Mouse (Mus musculus) spleen, postnatal 36 days (tissue): Measurements from ENCODE around the gene Gm20422.
A peak's percentile ranks its signal among the peaks of the same experiment; 100 is the strongest.

Experiments
- DNase-seq, 2 experiments: peaks; one replicate each; pipeline ENCODE4 v3.0.0; 2022; ENCODE audit warnings: low spot score in 2 of 2, mixed read lengths in 1 of 2

The Gm20422 gene

DNA sequence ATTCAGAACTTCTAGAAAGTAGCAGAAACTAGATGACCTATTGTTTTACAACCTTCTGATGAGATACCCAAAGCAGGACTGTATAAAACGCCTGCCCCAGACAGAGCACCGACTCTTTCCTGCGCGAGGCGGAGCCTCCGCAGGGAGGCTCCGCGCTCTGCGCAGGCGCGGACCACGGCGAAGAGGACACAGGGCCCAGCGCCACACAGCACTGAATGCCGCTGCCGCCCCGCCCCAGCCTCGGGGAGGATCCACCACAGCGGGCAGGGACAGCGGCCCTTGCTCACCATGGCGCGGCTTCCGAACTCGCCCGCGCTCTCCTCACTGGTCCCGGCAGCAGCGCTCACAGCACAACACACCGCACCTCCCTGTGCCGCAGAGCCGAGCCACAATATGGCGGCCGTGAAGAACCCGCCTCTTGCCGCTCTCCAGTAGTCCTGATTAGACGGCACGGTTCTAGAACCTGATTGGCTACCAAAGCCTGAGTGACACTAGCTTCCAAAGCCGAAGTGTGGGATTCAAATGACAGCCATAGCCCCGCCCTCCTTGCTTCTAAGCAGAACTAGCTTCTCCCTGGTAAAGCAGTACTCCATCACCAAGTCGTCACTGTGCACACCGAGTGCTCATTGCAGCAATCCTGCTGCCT lies at the start of gene Gm20422:
Gene Gm20422 (minus strand): TSS at position 384 of the 646 bp plus-strand sequence.
- peak; percentile 91 to 94 for DNase-seq

DNA sequence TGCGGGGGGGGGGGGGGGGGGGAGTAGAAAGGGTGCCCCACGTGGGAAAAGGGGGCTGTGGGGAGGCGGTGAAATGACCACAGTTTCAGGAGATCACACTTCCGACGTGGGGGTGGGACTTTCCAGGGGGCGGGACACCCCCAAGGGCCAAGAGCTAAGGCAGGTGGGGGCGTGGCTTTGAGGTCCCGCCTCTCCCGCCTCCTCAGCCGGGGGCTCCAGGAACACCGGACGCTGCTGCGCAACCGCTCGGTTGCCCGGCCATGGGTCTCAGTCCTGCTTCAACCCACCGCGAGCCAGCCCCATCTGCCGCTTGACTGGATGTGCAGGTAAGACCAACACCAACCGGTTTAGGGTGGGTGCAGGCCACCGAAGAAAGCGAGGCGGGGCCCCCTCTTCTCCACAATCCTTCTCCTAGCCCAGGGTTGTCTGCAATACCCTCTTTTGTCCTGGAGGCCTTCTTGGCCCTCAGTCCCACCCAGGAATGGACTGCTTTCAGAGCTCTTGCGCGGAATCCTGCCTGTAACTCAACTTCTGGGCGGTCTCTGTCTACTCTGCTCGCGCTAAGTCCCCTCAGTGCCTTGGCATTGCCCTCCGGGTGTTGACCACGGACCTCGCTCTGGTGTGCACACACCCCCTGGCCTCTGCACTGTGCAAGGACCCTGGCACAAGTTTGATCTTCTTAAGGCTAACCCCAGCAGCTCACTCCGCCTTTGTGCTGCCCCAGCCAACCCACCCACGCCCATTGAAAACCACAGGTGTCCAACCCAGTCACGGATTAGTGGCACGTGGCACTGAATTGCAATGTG lies 47.9 kb upstream of the Gm20422 start, which contains the start of gene Lpar2:
Gene Lpar2 (plus strand): TSS at position 44 of the 806 bp plus-strand sequence.
- DNase-seq = peak; percentile 77 to 79

DNA sequence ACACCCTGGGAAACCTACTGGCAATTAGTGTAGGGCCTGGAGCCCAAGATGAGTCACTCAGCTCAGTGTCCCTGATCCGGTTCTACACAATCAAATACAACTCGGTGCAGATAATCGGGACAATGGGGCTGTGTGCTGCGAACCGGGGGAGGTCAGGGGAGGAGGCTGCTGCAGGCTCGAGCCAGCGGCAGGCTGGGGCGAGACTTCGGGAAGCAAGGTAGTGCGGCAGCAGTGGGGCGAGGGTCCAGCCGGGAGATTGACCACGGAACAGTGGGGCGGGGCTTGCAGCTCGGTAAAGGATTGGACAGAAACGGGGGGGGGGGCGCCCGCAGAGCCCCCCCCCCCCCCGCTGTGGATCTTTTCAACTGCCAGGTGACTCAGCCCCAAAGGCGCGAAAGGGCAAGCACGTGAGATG lies 47.3 kb upstream of the Gm20422 start:
- DNase-seq = peak in 1 of 2 experiments; percentile 24

DNA sequence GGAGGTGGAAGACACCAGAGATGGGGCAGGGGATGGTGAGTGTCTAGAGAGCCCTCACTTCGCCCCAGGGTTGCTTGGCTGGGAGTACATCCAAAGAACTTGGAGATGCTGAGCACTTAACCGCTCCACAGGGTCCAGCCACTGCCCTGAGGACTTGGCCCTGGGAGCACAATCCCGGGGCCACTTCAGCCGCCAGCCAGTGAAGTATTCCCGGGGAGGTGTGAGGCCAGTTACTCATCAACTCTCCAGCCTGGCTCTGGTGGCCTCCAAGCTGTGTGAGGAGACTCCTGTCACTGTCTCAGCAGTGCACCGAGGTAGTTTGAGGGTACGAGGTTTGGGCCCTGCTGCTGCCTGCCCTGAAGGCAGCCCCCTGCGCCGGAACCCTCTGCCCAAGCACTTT lies 45.8 kb upstream of the Gm20422 start:
- DNase-seq = no peak

DNA sequence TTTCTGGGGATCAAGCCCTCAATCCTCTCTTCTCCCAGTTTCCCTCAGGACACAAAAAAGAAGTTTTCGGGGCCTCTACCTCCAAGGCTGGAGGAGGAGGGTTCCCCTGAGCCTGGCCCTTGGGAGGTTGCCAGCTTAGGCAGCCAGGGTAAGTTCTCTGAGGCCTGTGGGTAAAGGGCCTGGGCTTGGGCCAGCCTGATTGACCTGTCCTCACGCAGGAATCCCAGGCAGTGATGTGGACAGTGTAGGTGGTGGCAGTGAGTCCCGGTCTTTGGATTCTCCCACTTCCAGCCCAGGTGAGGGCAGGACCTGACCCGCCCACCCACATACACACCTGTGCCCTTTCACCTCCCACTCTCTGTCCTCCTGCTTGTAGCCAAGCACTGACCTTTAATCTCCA lies 40.7 kb upstream of the Gm20422 start:
- DNase-seq = no peak

DNA sequence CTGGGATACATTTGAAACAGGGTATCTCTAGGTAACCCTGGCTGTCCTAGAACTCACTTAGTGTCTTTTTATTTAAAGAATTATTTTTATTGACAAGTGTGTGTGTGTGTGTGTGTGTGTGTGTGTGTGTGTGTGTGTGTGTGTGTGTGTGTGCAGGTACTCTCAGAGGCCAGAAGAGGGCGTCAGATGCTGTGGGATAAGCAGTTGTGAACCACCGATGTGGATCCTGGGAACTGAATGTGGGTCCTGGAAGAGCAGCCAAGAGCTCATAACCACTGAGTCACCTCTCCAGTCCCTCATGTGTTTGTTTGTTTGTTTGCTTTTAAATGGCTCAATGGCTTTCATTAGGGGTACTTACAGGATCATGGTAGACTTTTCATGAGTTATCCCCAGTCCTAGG lies 40.2 kb upstream of the Gm20422 start:
- DNase-seq = no peak

DNA sequence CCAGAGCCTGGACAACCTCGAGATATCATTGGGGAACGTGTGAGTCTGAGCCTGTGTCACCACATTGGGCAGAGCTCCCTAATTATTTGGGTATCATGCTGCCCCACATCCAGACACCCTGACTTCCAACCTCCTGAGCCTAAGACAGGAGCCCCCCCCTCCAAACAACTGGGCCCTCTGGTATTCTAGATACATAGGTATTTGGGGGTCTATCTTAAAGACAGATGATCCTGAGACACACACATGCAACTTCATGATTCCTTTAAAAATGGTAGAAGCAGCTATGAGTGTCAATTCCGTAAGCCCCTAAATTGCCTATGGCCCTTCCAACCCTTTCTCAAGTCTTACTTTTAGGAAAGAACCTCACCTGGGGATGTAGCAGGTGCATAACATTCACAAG lies 35.1 kb upstream of the Gm20422 start:
- no peak for DNase-seq

DNA sequence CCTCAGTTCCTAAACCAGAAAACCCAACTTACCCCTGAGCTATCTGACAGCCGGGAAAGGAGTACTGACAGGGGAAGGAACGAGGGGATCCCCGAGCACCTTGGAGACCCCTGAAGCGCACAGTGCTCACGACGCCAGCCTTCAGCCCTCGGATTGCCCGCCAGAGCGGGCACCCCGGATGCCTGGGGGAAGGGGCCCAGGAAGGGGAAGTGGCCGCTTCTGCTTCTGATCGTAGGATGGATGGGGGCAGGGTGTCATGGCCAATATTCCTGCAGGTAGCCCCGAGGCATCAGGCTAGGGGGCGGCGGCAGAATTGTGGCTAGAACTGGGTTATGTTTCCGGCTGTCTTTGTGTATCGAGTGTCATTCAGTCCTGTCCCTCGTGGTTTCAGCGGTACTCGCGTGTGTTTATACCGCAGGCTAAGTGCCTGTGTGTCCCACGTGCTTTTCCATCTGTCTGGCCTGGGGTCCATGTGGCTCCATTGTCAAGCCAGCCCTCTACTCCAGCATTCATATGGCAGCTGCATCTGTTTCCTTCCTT lies 34.2 kb upstream of the Gm20422 start:
- DNase-seq = peak; percentile 71 to 76

DNA sequence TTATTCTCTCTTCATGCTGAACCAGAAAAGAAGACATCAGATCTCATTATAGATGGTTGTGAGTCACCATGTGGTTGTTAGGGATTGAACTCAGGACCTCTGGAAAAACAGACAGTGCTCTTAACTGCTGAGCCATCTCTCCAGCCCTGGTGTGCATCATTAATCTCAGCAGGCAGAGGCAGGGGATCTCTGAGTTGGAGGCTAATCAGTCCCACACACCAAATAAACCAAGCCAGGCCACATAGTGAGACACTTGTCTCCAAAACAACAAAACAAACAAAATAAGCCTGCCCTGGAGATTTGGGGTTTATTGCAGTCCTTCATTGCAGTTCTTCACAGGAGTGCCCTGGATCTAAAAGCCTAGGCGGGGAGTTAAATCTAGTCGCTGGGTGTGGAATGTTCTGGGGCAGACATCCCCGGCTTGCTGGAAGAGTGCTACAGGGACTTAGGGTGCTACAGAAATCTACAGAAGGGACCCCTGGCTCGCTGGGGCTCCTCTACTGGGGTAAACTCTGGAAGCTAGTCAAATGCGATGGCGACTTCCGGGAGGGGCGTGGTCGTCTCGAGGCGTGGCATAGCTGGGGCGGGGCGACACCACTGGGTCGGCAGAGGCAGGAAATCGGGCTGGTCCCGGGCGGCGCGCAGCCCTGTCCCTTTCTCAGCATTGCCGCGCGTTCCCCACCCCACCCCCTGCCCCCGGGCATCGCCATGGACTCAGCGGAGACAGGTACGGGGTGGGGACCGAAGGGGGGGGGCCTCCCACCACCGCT lies 33.6 kb upstream of the Gm20422 start, which contains the start of gene Gmip:
Gene Gmip (plus strand): TSS at position 586 of the 770 bp plus-strand sequence.
- DNase-seq = peak; percentile 91

DNA sequence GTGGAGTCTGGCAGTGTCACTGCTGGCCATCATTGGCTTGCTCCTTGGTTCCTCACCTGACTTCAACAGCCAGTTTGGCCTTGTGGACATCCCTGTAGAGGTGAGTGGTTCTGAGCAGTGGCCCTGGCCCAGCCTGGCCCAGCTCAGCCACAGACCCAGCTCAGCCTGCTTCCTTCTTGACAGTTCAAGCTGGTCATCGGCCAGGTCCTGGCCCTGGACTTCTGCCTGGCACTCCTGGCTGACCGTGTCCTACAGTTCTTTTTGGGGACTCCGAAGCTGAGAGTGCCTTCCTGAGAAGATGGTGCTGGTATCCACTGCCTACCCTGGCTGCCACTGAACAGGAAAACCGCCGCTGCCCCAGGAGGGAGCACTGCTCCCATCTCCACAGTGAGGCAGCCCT lies 32.5 kb upstream of the Gm20422 start:
- no peak for DNase-seq

DNA sequence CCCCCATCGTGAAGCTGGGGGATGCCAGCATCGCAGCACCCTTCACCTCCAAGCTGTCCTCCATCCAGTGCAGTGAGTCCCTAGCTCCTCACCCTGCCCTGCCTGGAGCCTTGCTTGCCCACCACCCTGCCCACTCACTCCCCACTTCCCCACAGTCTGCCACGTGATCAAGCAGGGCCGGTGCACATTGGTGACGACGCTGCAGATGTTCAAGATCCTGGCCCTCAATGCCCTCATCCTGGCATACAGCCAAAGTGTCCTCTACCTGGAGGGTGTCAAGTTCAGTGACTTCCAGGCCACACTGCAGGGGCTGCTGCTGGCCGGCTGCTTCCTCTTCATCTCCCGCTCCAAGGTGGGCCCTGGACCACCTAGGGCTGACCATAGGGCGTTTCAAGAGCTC lies 30.8 kb upstream of the Gm20422 start:
- no peak for DNase-seq

DNA sequence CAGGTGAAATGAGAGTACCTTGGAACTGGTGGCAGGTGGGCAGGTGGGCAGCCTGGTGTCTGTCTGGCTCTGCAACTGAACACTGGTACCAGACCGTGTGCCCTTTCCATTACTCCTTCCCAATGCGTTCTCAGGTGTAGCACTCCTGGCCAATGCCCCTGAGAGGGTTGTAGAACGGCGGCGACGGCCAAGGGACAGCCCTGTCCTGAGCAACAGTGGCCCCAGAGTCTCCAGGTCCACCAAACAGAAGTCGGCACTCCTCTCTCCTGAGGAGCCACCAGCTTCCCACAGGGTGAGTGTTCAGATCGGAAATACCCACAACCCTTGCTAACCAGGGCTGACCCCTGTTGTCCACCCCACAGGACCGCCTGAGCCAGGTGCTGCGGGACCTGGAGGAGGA lies 30.4 kb upstream of the Gm20422 start:
- no peak for DNase-seq

DNA sequence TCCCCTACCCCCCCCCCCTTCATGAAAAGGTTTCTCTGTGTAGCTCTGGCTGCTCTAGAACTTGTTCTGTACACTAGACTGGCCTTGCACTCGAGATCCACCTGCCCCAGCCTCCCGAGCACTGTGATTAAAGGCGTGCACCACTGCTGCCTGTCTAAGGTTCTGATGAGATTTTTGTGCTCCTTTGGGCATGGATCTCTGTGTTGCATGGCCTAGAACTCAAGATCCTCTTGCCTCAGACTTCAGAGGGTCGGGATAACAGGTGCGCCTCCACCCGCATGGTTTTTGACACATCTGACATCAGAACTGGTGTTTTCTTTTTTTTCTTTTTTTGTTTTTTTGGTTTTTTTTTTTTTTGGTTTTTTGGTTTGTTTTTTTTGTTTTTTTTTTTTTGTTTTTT lies 29.9 kb upstream of the Gm20422 start:
- DNase-seq = no peak

DNA sequence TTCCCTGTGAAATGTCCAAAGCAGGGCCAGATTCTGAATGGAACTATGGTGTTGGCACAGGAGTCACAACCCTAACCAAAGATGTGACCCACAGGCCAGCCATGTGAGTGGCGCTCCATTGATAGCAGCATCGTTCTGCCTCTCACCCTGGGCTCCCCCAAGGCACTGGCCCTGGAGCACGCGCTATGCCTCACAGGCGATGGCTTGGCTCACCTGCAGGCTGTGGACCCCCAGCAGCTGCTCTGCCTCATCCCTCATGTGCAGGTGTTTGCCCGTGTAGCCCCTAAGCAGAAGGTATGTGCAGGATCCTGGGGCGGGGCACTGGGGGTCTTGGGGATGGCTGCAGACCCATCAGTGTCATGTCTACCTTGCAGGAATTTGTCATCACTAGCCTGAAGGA lies 28.7 kb upstream of the Gm20422 start:
- DNase-seq = no peak

DNA sequence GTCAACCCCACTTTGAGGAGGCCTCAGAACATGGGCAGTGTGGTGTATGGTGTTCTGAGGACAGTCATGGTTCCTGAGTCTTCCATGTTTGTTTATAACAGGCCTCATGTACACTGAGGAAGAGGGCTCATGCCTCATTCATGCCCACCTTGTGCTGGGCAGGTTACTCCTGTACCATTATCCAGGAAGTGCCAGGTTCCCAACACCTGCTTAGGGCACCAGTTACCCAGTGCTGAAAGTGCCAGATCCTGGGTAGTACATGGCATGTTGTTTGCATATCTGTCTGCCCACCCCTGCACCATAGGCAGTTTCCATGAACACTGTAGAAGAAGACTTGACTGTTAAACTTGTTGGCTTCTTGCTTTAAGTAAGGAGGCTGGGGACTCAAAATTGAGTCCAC lies 27.5 kb upstream of the Gm20422 start:
- no peak for DNase-seq

DNA sequence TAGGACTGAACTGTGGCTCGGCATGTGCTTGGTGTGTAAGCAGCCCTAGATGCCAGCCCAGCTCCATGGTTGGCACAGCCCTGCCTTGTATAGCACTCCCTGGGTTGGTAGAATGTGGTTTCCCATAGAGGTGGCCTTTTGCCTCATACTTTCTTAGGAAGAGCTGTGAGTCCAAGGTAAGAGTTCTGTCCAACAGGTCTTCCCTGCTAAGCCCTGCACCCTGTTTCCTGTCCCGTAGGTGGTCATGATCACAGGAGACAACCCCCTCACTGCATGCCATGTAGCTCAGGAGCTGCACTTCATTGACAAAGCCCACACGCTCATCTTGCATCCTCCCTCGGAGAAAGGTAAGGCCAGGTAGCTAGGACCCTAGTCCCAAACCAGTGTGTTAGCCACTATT lies 27.1 kb upstream of the Gm20422 start:
- DNase-seq = no peak

DNA sequence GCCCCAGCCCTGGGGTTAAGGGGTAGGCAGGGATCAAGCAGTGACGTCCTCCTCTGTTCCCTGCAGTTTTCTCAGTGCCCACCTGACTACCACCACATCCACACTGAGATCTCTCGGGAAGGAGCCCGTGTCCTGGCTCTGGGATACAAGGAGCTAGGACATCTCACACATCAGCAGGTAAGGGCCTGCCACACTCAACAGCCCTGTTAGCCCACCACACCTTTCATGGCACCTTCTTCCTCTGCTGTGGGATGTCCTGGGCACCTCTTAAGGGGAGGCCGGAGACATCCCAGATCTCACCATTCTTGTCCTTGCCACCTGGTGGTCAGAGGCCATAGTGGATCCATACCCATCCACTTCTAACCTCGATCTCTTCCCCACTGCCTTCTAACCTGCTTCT lies 25.3 kb upstream of the Gm20422 start:
- DNase-seq = no peak

DNA sequence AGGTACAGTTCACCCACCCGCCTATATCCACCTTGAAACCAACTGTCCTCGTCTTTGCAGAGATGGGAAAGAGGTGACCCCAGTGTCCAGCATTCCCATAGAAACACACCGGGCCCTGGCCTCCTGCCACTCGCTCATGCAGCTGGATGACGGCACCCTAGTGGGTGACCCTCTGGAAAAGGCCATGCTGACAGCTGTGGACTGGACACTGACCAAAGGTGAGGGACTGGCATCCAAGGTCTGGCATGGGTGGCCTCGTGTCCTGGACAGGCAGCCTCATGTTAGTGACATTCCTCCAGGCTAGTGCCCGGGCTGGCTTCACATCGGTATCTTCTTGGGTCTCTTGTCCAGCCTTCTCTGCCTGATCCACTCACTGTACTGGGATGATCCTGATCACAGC lies 24.6 kb upstream of the Gm20422 start:
- DNase-seq = no peak

DNA sequence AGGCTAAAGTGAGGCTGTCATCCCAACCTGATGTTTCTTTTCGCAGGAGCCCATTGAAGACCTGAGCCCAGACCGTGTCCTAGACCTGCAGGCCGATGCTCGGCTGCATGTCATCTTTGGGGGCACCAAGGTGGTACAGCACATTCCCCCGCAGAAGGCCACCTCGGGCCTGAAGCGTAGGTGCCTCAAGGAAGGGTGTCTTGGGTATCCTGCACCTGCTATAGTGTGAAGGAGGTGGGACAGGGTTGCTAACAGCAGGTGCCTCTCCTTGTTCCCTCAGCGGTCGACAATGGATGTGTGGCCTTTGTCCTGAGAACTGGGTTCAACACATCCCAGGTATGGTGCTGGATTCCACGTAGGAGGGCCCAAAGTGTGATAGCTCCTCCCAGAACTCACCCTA lies 23.0 kb upstream of the Gm20422 start:
- no peak for DNase-seq

DNA sequence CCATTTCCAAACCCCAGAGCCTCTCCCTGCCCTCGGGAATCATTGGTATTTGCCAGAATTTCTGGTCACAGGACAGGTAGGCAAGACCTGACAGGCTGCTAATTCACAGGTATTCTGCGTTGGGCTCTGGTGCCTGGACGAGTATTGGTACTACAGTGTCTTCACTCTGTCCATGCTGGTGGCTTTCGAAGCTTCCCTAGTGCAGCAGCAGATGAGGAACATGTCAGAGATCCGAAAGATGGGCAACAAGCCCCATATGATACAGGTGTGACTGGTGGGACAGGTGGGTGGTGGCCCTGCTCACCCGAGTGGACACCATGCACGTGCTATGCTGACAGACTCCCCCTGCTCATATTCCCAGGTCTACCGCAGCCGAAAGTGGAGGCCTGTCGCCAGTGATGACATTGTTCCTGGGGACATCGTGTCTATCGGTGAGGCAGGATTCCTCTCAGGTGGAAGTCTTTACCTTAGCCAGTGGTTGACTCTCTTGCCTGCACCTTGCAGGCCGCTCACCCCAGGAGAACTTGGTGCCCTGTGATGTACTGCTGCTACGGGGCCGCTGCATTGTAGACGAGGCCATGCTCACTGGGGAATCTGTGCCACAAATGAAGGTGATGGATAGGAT lies 22.1 kb upstream of the Gm20422 start:
- no peak for DNase-seq

DNA sequence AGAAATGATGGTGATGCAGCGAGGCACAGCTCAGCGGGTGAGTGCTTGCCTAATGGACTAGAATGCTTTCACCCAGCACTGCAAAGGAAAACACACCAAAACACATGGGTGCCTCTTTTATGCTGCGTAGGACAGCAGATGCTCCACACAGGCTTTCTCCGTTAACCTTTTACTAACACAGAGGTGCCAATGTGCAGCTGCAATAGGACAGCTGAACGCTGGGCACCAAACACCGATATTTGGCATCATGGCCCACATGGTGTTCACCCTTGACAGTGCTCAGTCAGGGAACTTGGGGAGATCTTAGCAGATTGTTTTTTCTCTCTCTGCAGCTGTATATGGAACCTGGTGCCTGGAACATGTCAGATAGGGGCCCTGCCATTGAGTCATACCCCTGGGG lies 20.2 kb upstream of the Gm20422 start:
- DNase-seq = no peak

DNA sequence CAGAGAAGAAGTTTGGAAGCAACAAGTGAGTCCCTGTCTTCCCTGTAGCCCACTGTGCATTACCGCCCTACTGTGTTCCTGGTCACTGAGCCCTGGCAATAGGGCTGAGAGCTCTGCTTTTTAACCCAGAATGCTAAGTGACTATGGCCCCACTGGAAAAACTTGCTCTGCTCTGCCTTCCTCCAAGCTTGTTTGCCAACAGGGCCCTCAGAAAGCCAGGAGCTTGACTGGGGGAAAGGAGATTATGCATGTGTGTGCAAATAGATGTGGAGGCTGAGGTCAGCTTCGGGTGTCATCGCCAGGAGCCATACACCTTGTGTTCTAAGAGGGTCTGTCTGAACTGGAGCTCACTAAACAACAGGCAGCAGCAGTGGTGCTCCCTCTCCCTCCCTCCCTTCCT lies 19.4 kb upstream of the Gm20422 start:
- DNase-seq = no peak
